Mouse (Mus musculus): ENCODE measurements around the gene Pitx1.
A peak's percentile ranks its signal among the peaks of the same experiment; 100 is the strongest.

Gene Pitx1

DNA sequence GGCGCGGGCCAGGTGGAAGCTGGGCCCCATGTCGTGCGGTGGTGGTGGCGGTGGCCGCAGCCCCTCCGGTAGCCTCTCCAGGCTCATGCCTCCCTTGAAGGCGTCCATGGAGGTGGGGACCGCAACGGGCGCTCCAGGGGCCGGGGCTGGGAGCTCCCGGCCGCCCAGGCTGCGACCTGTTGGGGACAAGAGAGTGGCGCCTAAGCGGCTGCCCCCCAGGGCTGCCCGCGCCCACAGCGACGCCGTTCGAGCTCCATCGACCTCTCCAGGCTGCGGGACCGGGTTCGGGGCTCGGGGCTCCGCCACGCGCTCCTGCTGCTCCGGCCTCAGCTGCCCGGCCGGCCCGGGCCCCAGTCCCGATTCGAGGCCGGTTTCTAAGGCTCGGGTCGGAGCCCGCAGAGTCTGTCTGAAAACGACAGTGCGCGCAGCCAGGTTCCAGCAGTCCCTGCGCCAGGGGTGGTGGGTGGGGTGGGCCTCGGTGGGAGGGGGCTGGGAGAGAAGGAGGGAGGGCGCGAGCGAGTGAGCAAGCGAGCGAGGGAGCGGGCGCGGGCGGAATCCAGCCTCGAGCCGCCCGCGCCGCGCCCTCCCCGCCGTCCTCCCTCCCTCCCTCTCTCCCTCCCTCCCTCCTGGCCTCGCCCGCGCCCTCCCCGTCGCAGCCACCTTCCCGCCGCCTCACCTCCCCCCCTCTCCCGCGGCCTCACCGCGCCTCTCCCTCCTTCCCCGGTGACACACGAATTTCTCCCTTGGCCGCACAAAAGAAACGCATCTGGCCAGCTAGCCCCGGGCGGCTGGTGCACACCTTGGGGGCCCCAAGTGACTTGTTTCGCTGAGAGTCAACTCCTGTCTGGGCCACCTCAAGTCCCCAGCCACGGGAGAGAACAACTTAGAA, 4.9 kb downstream of the Pitx1 start:
- DNase-seq (ENCODE audit: low spot score) = no peak

DNA sequence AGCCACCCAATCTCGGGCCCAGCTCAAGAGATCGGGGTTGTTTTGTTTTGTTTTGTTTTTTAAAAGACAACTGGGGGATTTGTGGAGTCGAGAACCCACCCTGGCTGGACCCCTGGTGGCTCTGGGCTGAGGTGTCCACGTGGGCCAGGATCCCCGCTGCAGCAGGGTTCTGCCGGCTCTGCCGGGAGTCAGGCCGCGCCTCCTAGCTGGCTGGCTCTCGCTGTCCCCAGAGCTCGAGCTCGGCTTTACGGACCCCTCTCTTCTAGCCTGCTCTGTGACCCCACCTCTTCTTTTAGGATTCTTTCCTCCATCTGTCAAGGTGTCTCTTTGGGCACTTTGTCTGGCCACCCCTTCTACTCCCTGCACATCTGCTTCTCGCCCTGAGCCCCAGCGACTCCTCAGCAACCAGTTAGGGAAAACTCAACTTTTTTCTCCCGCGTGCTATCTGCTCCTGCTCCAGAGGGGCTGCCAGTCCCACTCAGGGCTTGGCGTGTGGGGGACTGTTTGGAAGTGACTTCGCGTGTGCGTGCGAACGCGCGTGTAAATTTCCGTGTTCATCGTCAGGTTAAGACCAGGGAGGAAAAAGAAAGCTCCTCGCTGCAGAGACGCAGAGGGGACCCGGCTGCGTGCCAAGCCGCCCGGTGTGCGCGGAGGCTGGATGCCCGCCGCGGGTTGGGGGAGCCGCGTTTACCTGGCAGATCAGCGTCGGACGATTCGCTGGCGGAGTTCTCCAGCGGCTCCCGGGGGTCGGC, 5.7 kb downstream of the Pitx1 start:
- peak; percentile 46 for DNase-seq (ENCODE audit: low spot score)

DNA sequence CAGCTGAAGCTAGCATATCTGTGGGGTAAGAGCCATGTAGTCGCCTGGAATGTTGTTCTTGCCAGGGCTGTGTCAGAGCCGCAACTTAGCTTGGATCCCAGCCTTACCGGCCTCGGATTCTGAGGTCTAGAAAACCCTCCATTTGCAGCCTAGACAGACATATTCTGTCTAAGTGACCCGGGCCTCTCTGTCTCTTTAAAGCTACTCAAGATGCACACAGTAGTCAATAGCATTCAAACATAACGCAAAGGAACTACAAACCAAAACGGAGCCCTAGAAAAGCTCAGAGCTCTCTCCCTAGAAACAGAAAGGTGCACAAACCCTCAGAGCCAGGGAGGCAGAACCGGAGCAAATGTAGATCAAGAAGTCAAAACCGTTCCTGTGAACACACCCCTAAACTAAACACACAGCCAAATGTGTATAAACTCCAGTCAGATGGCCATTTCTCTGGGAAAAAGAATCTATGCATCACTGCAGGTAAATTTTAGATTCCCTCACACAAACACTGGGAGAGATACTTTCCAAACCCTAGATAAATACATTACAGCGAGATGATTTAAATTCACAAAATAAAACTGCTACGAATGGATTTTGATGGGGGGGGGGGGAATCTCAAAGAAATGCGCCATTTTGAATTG, 6.9 kb downstream of the Pitx1 start:
- no peak for DNase-seq (ENCODE audit: low spot score)

DNA sequence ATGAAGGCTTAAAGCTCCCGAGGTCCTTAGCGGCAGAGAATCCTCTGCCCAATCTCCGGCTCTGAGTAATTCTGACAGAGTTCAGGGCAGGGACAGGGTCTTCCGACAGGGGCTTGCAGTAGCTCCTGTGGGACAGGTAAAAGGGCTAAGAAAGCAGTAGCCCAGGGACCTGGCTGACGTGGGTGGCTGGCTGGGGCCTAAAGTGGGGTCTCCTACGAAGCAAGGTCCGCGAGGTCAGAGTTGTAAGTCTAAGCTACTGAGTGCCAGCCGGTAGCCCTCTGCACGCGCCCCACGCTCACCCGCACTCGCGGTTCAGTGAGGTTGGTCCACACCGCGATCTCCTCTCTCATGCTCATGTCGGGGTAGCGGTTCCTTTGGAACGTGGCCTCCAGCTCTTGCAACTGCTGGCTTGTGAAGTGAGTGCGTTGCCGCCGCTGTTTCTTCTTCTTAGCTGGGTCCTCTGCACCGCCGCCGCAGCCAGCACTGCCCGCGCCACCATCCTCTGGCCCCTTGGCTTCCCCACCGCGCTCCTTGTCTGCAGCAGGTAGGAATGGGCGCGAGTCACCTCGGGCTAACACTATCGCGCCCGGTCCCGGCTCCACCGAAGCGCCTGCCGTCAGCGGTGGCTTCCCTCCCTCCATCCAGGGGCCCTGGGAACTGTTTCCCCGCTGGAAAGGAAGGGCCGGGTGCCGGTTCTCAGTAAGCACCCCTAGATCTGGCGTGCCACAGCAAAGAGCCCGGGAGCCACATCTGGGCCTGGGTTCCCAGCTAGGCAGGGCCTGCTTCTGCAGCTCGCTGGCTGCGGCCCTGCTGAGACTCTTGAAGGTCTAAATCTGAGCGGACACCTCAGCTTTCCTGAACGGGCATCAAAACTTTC, 7.6 kb downstream of the Pitx1 start:
- DNase-seq (ENCODE audit: low spot score) = peak; percentile 60

DNA sequence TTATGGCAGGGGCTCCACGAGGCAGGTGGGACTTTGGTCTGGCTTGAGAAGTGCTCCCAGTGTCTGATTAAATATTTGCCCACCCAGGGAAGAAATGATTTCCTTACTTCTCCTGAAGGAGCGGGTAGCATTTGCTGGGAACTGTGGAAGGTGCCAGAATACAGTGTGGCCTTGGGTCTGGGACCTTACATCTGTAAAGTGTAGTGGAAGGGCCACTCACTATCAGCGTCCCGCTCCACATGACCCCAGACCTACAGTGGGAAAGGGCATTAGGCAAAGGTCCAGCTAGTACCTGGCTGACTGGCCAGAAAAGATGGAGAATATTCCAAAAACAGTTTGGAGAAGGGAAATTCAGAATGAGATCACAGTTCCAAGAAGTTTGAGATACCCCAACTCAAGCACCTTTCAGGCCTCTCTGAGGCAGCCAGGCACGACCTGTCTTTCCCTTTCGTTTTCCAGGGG, 8.3 kb downstream of the Pitx1 start:
- DNase-seq (ENCODE audit: low spot score) = no peak

DNA sequence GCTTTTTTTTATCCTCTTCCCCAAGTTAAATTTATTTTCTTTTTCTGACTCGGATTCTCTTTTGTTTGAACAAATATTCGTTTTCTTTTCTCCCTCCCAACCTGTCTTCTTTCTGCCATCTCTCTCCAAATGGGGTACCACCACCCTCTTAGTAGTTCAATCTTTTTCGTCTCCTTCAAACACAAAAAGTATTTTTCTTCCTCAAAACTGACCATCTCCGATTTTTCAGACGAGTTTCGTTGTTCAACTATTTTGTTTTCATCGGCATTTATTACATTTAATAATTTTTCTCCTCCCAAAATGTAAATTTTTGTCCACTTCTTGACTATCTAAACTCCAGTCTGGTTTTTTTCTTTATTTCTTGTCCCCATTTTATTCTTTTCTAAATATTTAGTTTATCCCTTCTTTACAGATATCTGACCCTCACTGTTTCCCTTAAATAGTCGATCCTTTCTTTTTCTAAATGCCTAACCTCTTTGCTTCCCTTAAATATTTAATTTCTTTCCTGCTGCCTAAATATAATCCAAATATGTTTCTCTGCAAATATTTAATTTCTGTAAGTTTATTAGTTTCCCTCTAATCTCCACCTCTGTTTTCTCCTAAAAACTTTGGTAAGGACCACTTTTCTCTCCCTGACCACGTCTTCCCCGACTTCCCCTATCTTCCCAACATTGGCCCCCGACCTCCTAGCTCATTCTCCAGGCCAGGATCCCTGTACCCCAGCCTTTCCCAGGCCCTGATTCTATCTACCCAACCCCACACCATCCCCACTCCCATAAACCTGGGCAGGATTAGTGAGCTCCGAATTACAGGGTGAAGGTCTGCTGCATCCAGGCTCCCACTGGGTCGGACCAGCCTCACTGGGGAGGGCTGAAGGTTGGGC, 9.0 kb downstream of the Pitx1 start:
- DNase-seq (ENCODE audit: low spot score) = peak; percentile 63

DNA sequence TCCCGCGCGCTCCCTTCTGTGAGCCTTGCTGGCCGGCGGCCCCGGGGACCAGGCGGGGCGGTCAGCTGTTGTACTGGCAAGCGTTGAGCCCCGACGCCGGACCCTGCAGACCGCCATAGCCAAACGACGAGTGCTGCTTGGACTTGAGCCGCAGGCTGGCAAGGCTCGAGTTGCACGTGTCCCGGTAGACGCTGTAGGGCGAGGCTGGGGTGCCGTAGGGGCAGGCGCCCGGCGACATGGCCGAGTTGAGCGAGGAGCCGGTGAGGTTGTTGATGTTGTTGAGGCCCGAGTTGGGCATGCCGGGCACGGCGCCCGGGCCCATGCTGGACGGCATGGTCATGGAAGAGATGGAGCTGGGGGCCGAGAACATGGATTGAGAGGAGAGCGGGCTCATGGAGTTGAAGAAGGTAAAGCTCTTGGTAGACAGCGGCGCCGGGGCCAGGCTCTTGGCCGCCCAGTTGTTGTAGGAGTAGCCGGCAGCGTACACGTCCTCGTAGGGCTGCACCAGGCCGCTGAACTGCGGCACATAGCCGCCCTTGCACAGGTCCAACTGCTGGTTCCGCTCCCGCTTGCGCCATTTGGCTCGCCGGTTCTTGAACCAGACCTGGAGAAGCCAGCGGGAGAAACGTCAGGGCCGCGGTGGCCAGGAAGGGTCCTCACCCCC, 9.9 kb downstream of the Pitx1 start:
- DNase-seq (ENCODE audit: low spot score) = peak; percentile 53

DNA sequence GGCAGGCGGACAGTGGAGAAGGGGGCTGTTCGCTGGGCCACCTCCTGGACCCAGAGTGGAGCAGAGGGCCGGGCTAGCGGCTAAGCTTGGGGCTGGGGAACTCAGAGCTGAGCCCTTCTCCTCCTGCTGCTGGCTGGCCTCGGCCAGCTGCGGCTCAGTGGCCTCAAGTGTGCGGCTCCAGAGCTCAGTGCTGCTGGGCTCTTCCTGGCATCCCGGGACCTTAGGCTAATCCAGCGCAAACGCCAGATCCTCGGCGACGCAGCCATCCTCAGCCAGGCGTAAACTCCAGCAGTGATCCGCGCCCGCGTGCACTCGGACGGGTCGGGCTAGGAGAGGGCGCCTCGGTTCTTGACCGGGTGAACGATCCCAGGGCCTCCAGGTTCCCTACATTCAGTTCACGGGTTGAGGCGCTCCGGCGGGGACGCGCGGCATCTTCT, 10.7 kb downstream of the Pitx1 start:
- peak; percentile 57 for DNase-seq (ENCODE audit: low spot score)

DNA sequence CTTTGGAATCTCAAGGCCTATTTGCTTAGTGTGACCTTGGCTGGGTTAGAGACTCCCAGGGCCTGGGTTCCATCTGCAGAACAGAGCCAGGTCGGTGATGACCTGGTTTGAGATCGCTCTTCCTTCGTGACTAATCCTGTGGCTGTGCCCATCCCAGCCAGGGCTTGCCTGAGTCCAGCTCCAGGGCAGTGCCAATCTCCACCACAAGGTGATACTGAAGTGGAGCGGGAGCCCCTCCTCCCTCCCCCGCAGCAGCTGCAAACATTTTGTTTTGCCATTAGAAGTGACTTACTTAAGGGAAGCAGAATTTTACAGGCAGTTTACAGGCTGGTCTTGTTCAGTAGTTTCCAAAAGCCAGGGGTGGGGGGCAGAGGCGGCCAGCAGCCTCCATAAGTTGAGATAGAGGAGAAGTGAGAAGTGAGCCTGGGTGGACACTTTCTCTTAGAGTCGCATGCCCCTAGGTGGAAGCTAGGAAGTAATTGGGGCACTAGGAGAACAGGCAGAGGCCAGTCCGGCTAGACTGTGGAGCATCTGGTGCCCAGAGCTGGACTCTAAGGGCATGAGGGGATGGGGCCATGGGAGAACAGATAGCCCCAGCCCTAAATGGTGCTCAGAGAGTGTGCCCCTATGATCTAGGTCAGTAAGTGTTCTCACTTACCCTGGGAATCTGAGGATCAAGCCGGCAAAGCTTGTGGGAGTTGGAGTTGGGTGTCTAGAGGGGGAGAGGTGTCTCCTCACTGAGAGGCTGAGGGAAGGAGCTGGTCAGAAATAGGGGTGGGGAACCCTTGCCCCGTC, 11.6 kb downstream of the Pitx1 start:
- no peak for DNase-seq (ENCODE audit: low spot score)

DNA sequence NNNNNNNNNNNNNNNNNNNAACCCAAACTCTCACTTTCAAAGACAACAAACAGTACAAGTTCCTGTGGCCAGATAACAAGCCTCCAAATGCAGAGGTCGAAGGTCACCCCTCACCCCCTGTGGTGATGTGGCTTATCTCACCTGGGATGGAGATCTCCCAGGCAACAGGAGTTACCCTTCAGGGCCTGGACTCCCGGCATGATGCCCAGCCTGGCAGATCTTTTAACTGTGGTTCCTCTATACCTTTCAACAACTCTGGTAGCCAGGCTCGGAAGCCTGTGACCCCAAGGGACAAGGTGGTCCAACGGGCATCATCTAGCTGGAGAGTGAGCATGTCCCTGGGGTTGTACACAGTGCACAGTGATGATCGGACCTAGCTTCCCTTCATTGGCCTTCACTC, 13.5 kb downstream of the Pitx1 start:
- no peak for DNase-seq (ENCODE audit: low spot score)

DNA sequence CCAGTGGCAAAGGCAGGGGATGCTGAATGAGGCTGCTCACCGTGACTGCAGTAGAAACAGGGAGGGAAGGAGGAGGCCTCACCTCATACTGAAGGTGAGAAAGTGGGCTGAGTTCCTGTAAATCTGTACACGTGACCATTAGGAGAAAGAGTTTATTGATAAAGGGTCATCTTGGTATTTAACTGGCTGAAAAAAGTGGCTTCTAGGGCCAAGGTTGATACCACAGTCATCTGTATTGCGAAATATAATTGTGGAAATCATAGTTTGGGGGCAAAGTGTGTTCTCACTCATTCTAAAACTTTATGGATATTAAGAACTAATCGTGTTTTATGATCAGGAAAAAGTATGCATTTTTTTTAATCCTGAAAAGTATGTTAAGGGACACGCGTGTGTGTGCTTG, 21.2 kb downstream of the Pitx1 start:
- DNase-seq (ENCODE audit: low spot score) = no peak

DNA sequence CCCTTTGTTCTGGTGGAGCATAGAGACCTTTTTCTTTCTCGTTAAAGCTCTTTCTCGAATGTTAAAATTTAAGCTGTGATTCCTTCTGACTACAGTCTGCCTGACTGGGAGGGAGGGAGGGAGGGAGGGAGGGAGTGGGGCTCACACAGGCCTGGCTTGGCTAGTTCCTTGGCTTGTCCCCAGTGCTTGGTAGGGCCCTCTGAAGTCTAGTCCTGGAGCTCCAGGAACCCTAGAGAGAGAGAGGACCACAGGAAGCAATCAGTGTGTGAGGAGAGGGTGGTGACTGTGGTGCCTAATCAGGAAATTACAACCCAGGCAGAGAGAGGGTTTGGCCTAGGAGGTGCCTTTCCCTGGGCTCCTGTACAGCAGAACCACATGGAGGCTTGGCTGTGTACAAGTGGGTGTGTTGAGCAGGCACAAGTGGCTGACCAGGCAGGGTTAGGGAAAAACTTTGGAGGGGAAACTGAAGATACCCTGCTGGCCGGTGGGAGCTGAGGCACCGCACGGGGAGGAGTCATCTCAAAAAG, 22.4 kb downstream of the Pitx1 start:
- DNase-seq (ENCODE audit: low spot score) = no peak

DNA sequence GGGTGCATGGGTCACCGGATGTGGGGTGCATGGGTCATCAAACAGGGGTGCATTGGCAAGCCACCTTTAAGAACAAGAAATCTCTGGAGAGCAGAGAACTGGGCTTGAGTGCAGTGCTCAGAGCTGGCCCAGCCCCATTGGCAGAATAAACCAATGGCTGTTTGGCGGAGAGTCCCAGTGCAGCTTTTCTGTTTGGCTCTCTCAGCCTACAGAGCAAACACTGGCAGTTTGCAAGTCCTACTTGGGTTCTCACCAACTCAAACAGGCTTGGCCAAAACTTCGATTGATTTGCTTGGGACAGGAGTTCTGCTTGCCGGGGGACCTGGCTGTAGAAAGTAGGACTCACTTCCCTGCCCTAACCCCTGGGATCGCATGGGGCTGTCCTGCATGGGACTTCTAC, 25.0 kb downstream of the Pitx1 start:
- DNase-seq (ENCODE audit: low spot score) = no peak

DNA sequence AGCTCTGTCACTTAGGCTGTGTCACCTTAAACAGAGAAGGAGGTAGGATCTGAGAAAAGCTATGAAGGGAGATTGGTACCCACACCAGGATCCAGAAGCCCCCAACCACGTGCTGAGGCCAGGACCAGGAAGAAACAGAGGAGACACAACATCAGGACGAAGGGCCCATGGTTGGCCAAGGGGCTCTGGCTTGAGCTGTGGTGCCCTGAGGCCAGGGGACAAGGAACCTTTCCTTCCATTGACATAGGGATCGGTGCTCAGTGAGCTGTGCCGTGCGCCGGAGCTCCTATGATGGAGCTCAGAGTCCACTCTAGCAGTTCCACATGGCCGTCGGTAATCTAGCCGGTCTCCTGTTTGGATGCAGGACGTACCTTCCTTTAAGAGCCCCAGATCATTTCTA, 26.3 kb downstream of the Pitx1 start:
- DNase-seq (ENCODE audit: low spot score) = no peak

DNA sequence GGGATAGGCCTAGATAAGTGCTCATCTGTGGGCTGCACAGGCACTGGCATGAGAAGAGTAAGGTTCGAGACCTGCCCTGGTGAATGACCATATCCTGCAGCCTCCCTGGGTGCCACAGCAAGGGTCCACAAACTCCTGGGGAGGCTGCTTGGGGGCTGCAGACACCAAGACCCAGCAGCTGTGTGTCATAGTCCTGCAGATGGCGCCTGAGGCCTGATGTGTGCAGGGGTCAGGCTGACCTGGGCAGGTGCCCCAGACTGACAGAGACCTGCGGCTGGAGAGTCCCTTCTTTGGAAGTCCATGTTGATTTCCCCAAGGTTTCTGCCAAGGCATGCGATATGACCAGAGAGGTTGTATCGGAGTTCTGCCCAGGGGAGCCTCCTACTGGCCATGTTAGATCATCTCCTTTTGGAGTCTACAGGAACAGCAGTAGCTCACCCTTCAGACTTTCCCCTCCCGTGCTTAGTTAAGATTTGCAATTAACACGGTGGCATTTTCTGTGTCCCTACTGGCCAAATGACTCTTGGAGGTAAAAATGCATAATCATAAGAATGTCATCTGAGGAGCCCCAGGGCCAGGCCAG, 26.9 kb downstream of the Pitx1 start:
- DNase-seq (ENCODE audit: low spot score) = no peak

DNA sequence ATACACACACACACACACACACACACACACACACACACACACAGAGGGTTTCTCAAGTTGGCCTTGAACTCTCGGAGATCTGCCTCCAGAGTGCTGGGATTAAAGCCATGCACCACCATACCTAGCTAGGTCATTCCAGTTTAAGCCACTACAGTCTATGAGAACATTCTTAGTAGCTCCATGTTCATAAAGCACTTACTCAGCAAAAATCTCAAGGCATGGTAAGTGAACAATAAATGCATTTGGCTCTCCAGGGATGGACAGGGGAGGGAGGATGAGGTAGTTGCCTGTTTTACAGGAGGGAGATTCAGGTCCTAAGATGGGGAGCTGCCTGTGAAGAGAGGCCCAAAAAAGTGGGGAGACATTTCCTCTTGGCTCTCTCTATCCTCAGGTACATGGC, 32.0 kb downstream of the Pitx1 start:
- DNase-seq (ENCODE audit: low spot score) = no peak

DNA sequence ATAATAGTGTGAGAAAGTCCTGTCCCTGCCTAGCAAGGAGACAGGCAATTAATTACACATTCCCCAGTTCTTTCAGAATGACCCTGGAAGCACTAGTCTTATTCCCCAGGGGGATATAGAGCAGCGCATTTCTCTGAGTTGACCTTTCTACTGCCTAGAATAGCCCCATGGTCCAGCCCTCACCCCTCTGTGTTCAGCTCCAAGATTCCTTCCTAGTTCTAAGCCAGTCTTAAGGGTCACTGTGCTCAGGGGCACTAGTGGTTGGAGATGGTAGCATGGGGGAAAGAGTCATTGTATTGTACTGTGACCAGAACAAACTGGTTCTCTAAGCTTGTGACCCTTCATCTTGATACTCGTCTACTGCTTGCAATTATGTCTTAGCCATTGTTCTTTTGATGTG, 34.7 kb downstream of the Pitx1 start:
- DNase-seq (ENCODE audit: low spot score) = no peak

DNA sequence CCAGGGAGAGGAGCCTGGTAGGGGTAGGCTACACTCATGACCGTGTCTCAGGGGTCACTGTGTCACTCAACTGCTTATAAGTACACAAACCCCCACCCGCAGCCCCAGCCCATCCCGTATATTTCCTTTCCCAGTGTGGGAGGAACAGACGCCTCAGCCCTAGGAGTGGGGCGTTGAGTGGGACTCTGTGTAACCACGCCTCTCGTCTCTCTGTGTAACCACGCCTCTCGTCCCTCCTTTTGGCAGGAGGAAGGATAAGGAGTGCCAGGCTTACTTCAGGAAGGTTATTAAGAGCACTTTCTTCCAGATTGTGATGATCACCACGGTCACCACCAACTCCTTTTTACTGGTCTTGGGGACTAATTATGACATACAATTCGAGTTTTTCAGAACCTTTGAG, 49.9 kb downstream of the Pitx1 start:
- DNase-seq (ENCODE audit: low spot score) = no peak

DNA sequence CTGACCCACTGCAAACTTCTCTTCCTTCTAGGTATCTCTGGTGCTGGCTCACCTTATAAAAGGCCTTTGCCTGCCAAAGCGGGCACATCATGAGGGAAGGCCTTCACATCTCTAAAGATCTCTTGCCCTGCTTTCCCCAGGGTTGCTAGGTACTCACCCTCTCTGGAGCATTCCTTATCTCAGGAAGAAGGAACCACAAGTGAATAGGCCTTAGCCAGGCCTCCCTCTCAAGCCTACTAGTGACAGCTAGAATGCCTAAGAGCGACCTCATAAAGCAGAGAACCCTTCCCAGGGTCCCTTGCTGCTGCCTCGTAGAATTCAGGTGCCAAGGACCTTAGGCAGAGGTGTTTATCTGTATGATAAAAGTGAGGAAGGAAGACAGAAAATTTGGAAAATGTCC, 51.7 kb downstream of the Pitx1 start, which contains the start of gene Catsper3:
Catsper3 (plus strand) TSS at position 301 of the 400 bp plus-strand sequence.
- no peak for DNase-seq (ENCODE audit: low spot score)
